Mouse (Mus musculus): ENCODE measurements around the gene Itgb2.

Gene Itgb2

GRCm38 (mm10) chr10:77530140-77530539, at the start of gene Itgb2:
Itgb2 (plus strand) TSS chr10:77530252.
- no peak for DNase-seq (ENCODE audit: low spot score in 2 of 2)

- no peak for DNase-seq (ENCODE audit: low spot score in 2 of 2)
Measured at GRCm38 (mm10) chr10:77481814-77482213, 48.2 kb upstream of the Itgb2 start.

GRCm38 (mm10) chr10:77484205-77484935, 45.7 kb upstream of the Itgb2 start:
- peak; percentile 45 to 59 for DNase-seq (ENCODE audit: low spot score in 2 of 2)

- DNase-seq (ENCODE audit: low spot score in 2 of 2), result no peak
Measured at GRCm38 (mm10) chr10:77485786-77486185, 44.3 kb upstream of the Itgb2 start.

- DNase-seq (ENCODE audit: low spot score in 2 of 2), result no peak
Measured at GRCm38 (mm10) chr10:77488168-77488567, 41.9 kb upstream of the Itgb2 start.

GRCm38 (mm10) chr10:77491585-77491984, 38.5 kb upstream of the Itgb2 start:
- DNase-seq (ENCODE audit: low spot score in 2 of 2), result no peak

- no peak for DNase-seq (ENCODE audit: low spot score in 2 of 2)
Measured at GRCm38 (mm10) chr10:77492885-77493284, 37.2 kb upstream of the Itgb2 start.

- no peak for DNase-seq (ENCODE audit: low spot score in 2 of 2)
Measured at GRCm38 (mm10) chr10:77497185-77497584, 32.9 kb upstream of the Itgb2 start.

- DNase-seq (ENCODE audit: low spot score in 2 of 2), result no peak
Measured at GRCm38 (mm10) chr10:77498254-77498653, 31.8 kb upstream of the Itgb2 start.

GRCm38 (mm10) chr10:77500636-77501035, 29.4 kb upstream of the Itgb2 start:
- no peak for DNase-seq (ENCODE audit: low spot score in 2 of 2)

- DNase-seq (ENCODE audit: low spot score in 2 of 2), result no peak
Measured at GRCm38 (mm10) chr10:77502967-77503922, 26.8 kb upstream of the Itgb2 start.

GRCm38 (mm10) chr10:77504143-77504542, 25.9 kb upstream of the Itgb2 start:
- DNase-seq (ENCODE audit: low spot score in 2 of 2), result no peak

GRCm38 (mm10) chr10:77506526-77506925, 23.5 kb upstream of the Itgb2 start:
- DNase-seq (ENCODE audit: low spot score in 2 of 2), result no peak

GRCm38 (mm10) chr10:77506961-77507577, 23.0 kb upstream of the Itgb2 start:
- DNase-seq (ENCODE audit: low spot score in 2 of 2), result no peak

- no peak for DNase-seq (ENCODE audit: low spot score in 2 of 2)
Measured at GRCm38 (mm10) chr10:77507779-77508178, 22.3 kb upstream of the Itgb2 start.

GRCm38 (mm10) chr10:77508744-77509143, 21.3 kb upstream of the Itgb2 start:
- DNase-seq (ENCODE audit: low spot score in 2 of 2), result no peak

- peak; percentile 74 to 81 for DNase-seq (ENCODE audit: low spot score in 2 of 2)
Measured at GRCm38 (mm10) chr10:77509403-77510187, 20.5 kb upstream of the Itgb2 start.

- DNase-seq (ENCODE audit: low spot score in 2 of 2), result peak in 1 of 2 experiments; percentile 48
Measured at GRCm38 (mm10) chr10:77510225-77510982, 19.6 kb upstream of the Itgb2 start.

GRCm38 (mm10) chr10:77515385-77516348, 14.4 kb upstream of the Itgb2 start, which contains the start of gene Fam207a:
Fam207a (minus strand) TSS chr10:77515785.
- DNase-seq (ENCODE audit: low spot score in 2 of 2), result peak; percentile 87 to 94

Data from urinary bladder, postnatal 36 days (tissue).